Mouse (Mus musculus) bone marrow, adult 2 months (tissue): ENCODE measurements around the gene Pik3ip1.

Experiments used
- CTCF ChIP-seq: fragments of 200-500 bp; IDR thresholded peaks from 2 replicates; pipeline ENCODE4 v1.5.1; 2011; ENCODE audit warnings: low read length, control low read depth; ENCODE audit not compliant: control insufficient read depth, insufficient read depth
- POLR2A ChIP-seq: fragments of 200-500 bp; IDR thresholded peaks from 2 replicates; pipeline ENCODE4 v1.6.1; 2011; ENCODE audit warnings: low read depth, mild to moderate bottlenecking, control low read depth, low read length, borderline replicate concordance; ENCODE audit not compliant: control insufficient read depth

- no peak for TF ChIP-seq CTCF
- no peak for TF ChIP-seq POLR2A
Measured at GRCm38 (mm10) chr11:3292711-3293249, 37.4 kb upstream of the Pik3ip1 start.
